Mouse (Mus musculus) cerebellum, postnatal 14 days (tissue): Measurements from ENCODE around the gene Masp1.

Source experiments
- DNase-seq, 2 experiments: peaks; one replicate each; pipeline ENCODE4 v3.0.0; 2021; ENCODE audit warnings: mixed read lengths in 2 of 2

Masp1 gene

DNA sequence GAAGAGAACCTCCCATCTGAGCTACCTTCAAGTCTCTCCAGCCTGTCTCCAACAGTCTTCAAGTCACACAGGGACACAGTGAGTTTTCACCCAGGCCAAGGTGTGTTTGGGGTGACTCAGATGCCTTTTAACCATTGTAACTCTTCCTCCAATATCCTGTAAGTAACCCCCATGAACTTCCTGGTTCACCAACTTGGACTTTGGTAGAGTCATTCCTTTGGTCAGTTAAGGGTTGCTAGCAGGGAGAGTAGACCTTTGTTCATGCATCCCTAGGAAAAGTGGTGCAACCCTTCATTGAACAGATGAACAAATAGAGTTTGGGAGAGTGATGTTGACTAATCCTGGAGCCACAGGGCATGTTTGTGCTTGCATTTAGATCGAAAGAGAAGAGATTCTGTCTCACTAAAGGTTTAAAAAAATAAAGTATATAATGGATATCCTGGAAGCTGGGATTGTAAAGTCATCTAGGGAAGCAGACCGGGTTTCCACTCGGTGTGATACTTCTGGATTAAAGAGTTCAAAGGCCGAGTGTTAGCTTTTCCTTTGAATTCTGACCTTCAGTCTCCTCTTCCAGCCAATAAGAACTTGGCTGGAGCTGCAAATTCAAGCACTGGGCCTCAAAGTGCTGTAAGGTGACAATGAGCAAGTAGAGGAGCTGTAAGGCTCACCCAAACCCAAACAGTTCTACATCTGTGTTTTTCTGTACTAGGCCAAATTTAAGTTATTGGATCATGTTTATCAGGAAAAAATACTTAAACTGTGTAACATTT is 9.3 kb downstream of the Masp1 start:
- no peak for DNase-seq

DNA sequence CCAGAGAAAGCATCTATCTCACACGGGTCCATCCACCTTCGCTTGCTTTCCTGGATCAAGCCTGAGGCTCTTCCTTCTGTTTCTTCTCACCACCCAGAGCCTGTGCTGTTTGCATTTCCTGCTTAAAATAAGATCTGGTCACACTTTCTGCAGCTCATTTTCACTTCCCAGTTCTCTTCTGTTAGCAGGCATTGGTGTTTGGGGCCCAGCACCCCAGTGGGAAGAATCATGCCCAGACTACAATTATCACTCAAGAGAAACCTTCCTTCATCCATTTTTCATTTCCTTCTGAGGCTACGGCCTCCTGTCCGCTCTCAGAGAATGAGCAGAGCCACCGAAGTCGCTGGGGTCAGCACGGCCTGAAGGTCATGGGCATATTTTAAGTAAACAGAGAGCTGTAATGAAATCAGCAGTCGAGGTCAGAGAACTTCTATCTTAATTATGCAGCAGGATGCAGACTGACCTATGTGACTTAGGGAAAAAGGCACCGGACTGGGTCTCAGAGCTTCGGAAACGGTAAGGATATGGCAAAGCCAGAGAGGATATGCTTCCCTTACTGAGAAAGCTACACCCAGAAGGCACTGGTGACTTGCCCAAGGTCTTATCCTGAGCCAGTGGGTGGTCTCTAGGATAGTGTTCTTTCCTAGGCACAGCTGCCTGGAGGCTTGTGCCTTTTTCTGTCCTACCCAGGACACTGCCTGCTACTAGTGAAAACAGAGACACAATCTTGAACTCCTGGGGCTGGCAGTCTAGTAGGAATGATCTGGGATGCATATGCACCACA is 14.5 kb downstream of the Masp1 start:
- DNase-seq, result no peak

DNA sequence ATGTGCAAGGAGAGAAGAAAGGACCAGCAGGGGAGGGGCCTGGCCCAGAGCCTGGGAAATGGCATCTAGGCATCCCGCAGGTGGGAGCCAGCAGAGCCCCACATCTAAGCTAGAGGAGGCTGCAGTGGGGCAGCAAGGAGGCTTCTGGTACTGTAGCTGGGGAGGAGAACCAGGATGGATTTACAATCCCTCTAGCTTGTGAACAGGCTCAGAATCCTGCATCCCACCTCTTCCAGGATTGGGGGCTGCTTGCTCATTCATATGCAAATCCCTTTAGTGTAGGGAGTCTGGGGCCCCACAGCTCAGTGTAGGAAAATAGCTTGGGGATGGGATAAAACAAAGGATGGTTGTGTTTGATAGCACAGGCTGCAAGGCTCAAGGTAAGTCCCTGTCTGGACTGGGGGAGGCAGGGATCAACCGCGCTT is 16.3 kb downstream of the Masp1 start:
- DNase-seq, result no peak

DNA sequence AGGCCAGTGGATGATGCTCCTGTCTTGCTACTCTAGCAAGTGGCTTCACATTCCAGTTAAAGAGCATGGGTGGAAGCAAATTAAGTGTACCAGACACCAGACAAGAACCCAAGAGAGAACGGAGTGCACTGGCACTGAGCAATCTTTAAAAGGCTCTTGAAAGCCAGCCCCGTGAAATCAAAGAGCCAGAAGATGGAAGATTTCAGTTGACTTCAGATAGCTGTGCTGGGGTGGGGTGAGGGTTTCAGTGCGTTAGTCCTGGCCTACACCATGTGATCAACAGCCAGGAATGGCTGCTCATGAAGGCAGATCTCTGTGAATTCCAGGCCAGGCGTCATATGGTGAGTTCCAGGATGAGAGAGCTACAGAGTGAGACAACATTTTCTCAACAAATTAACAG is 17.3 kb downstream of the Masp1 start:
- DNase-seq, result no peak

- DNase-seq, result no peak
These were observed 18.1 kb downstream of the Masp1 start for GRCm38 (mm10) chr16:23502478-23502877.

GRCm38 (mm10) chr16:23501288-23501687 is 19.3 kb downstream of the Masp1 start:
- no peak for DNase-seq

DNA sequence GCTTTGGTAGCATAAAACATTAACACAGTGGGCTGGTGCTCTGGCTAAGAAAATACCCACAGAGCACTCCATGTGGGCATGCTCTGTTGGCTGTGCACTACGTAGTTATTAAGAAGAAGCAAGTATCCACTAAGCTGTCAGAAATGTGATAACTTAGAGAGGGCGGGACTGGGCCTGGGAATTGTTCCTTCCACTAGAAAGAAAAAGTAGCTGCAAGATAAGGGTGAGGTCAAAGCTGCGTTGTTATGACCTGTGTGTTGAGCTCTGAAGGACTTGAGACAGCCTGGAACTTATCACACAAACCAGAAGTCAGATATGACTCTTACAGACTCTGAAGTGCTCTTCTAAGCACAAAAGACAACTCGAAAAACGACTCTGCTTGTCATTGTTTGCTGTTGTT is 20.1 kb downstream of the Masp1 start:
- no peak for DNase-seq

DNA sequence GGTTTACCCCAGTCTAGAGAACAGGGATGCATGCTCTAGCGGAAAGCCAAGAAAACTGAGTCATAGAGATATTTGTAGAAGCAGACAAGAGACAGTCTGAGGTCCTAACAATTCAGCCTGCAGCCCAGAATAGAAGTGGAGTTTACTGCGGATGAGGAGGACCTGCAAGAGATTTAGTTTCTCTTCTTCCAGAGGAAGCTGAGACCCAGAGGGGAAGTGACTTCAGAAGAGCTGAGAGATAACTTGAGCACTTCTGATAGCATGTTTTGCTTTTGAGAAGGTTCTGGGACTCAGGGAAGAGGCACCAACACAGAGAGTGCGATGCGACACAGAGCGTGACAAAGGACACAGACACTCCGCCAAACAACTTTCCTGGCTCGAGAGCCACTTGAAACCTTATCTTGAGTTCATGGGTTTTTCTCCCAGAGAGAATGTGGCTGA is 21.9 kb downstream of the Masp1 start:
- DNase-seq, result no peak

- no peak for DNase-seq
These were observed 22.7 kb downstream of the Masp1 start for GRCm38 (mm10) chr16:23497881-23498280.

GRCm38 (mm10) chr16:23497440-23497839 is 23.2 kb downstream of the Masp1 start:
- no peak for DNase-seq

GRCm38 (mm10) chr16:23496245-23496924 is 24.2 kb downstream of the Masp1 start:
- DNase-seq, result no peak

- DNase-seq, result no peak
These were observed 27.8 kb downstream of the Masp1 start for GRCm38 (mm10) chr16:23492783-23493182.

DNA sequence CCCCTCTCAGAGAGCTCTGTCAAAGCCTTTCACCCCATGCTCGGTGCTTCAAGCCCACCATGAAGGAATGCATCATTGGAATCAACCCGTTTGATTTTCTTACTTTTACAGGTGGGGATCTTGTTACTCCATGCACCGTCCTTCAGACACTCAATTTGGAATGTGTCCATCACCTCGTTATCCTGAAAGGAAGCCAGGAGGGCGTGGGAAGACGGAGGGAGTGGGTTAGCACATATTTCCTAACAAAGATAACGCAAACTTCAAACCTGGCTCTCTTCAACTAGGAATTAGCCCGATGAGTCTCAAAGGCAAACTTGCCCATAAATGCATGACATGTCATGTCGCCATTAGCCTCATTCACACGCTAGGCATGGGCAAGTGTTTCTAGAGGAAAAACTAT is 37.3 kb downstream of the Masp1 start:
- no peak for DNase-seq

GRCm38 (mm10) chr16:23482846-23483245 is 37.8 kb downstream of the Masp1 start:
- DNase-seq, result no peak

GRCm38 (mm10) chr16:23482218-23482617 is 38.4 kb downstream of the Masp1 start:
- DNase-seq, result no peak

DNA sequence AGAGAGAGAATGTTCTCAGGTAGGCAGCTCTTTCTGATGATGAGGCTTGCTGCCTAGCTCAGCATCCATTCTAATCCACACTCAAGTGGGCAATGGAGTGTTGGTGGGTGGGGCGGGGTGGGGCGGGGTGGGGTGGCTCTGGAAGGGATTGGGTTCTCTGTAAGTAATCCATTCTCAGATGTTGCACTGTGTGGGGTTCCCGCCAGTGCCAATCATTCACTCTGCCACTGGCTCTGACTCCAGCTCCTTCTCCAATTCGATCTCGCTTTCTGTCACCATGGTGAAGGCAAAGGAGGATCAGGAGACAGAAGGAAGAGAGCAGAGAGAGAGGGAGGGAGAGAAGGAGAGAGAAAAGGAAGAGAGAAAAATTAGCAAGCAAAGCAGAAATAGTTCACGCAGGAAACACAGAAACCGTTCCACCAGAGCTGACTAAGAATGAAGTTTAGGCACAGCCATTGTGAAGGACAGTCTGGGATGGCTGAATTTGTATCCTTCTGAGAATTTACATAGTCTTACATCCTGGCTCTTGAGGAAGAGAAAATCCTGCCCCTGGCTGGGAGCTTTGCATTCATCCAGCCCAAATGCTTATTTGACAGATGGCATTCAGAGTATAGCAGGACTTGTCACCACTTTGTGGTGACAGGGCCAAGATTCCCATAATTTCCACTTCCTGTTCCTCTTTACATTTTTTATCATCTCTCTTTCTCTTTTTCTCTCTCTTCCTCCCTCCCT is 40.6 kb downstream of the Masp1 start:
- DNase-seq, result no peak

DNA sequence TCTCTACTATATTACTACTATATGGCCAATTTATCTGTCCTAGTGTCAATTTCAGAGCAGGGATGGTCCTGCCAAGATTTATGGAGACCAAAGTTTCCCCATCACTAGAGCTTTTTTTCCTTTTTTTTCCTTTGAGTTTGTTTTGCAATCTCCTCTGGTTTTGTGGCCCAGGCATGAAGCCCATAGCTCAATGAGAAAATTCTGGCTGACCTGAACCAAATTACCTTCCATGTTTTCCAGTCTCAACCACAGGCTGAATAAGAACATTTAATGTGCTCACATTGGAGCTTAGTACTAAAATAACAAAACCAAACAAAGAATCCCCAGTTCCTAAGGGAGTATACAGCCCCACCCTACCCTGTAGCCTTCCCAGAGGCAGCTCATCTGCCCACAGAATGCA is 44.0 kb downstream of the Masp1 start:
- DNase-seq, result no peak

GRCm38 (mm10) chr16:23475651-23476050 is 45.0 kb downstream of the Masp1 start:
- DNase-seq, result no peak

DNA sequence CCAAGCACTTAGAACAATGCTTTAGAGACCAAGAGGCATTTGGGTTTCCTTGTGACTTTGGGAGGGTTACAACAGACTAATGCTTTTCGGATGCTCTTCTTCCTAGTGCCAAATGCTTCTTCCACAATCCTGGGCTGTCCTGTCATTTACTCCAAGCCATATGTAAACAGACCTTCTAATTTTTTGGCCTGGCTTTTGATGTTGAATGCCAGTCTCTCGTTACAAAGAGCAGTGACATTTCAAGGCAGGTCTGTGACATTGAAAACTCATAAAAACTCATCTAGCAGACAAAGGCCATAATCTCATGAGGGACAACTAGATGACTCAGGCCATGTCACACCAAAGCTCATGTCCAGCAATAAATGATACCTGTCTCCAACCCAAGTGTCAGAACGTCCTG is 48.6 kb downstream of the Masp1 start:
- no peak for DNase-seq

GRCm38 (mm10) chr16:23471551-23471950 is 49.1 kb downstream of the Masp1 start:
- no peak for DNase-seq

DNA sequence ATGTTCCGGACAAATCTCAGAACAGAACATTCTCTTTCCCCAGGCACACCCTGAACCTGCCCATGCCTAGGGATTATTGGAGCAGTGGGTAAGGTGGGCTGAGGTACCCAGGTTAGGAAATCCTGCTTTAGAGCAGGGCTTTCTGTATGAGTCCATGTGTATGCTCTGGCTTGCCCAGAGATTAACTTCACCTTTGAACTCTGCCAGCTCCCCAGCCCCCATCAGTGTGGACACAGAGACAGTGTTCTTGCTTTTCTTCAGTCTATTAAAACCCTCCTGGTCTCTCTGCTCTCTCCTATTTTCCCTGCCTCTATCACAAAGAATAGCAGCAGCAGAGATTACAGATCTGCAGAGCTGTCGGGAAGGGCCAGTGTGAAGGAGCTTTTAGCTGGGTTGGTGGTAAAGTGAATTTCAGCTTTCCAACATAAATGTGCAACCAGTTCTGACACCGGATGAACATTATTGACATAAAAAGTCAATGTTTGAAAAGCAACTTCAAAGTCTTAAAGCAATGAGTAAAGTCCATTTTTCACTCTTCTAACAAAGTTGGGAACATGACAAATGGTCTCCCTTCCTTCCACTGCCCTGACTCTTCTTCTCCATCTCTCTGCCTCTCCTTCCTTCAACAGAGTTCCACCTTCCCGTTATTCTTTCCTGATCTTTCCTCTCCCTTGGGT is 56.8 kb downstream of the Masp1 start:
- DNase-seq, result no peak

DNA sequence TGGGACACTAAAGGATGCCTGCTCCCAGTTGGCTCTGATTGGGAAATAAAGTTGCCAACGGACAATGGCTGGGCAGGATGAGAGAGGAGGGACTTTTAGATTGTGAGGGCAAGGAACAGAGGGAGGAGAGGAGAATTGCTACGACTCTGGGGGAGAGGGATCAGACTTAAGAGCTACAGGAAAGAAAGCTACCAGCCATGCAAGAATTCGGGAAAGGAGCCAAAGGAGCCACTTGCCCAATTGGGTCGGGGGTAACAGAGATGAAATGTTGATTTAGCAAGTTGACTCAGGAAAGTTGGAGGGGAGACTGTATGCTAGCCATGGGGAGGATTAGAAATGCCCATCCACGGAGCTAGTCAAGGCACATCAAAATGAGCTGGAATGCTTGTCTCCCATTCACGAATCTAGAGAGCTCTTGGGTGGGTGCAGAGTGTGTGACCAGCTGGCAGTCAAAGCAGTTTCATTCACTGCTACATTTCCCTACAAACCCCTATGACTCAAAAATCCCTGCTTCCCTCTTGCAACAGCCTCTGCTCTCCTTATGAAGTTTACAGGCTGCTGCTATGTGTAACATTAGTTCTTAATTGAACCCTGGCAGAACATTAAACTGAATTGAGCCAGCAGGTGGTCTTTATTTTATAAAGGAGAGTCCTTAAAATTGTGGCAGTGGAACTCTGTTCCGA is 61.6 kb downstream of the Masp1 start:
- no peak for DNase-seq
